Comparison of ENCODE assay signal across 9 mouse cellular contexts in genomic region chr13:45477183-45477582, GRCm38 (mm10). TPM values are rescaled to one million over a fixed set of nuclear protein-coding genes. Genes with fewer than 3 reads are reported as not detected.
DNase-seq lines count a peak whose midpoint lies in the region; ATAC-seq and TF ChIP-seq lines count a peak whose summit lies in the region.
"Had no signal": no experiment of that assay in that cellular context is flagged by ENCODE, and none has a peak within 500 bp of the region (broad histone marks: within the 10 kb centered on the region; RNA-seq: fewer than 3 reads in every experiment).

No protein-coding gene starts in this region.

- 0 out of 2 replicates have a peak, but pooled peaks have one; percentile 30 for ATAC-seq in limb, embryonic 14.5 days (ENCODE audit: low FRiP score, low read depth)

- no peak overlapping the region for H3K27ac ChIP-seq in limb, embryonic 14.5 days (replicated peaks; ENCODE audit: low read depth, low read length)
- H3K27ac ChIP-seq: hindbrain, embryonic 15.5 days had no signal

- WGBS in limb, embryonic 14.5 days = 31% methylated on average over 3 of the region's 3 CpGs

- peaks cover 6% of the 10 kb centered on the region for H3K4me1 ChIP-seq in E14TG2a.4 (replicated peaks; ENCODE audit: low read depth, low read length)
- H3K4me1 ChIP-seq in limb, embryonic 14.5 days (ENCODE audit: control insufficient read depth, insufficient read depth, low read length) = no peaks in the 10 kb centered on the region
- H3K4me1 ChIP-seq: hindbrain, embryonic 15.5 days had no signal

- no peaks in the 10 kb centered on the region for H3K27me3 ChIP-seq in E14TG2a.4 (ENCODE audit: insufficient read depth, low read length)
- no peaks in the 10 kb centered on the region for H3K27me3 ChIP-seq in limb, embryonic 14.5 days (ENCODE audit: control insufficient read depth, insufficient read depth, low read length)

- no peak overlapping the region for H3K9ac ChIP-seq in limb, embryonic 14.5 days (ENCODE audit: low read depth, low read length, severe bottlenecking)
- H3K9ac ChIP-seq: hindbrain, embryonic 15.5 days had no signal

- peak; percentile 98 for TF ChIP-seq CTCF in E14TG2a.4 (conservative IDR thresholded peaks at IDR 0.05; ENCODE audit: low read length)

- peaks cover 6% of the 10 kb centered on the region; the same call in 1 of the 2 replicates for H3K9me3 ChIP-seq in E14TG2a.4 (ENCODE audit: low read length)
- no peaks in the 10 kb centered on the region for H3K9me3 ChIP-seq in limb, embryonic 14.5 days (ENCODE audit: control insufficient read depth, low read length)
- H3K9me3 ChIP-seq: hindbrain, embryonic 15.5 days had no signal

- H3K36me3 ChIP-seq in E14TG2a.4 (ENCODE audit: insufficient read depth, low read length) = no peaks in the 10 kb centered on the region
- no peaks in the 10 kb centered on the region for H3K36me3 ChIP-seq in limb, embryonic 14.5 days (ENCODE audit: control insufficient read depth, insufficient read depth, low read length)
- H3K36me3 ChIP-seq: hindbrain, embryonic 15.5 days had no signal

- no peak overlapping the region for H3K4me3 ChIP-seq in E14TG2a.4 (replicated peaks; ENCODE audit: low read length)
- H3K4me3 ChIP-seq in limb, embryonic 14.5 days (replicated peaks; ENCODE audit: low read length) = no peak overlapping the region
- H3K4me3 ChIP-seq: hindbrain, embryonic 15.5 days had no signal

- no peak overlapping the region for H3K4me2 ChIP-seq in limb, embryonic 14.5 days (replicated peaks; ENCODE audit: low read depth, low read length, severe bottlenecking)
- H3K4me2 ChIP-seq: hindbrain, embryonic 15.5 days had no signal

- no peak for TF ChIP-seq POLR2A in limb, embryonic 14.5 days (IDR thresholded peaks at IDR 0.05; ENCODE audit: borderline replicate concordance, extremely low read depth, insufficient read depth, insufficient read length)

- peak; percentile 22 for DNase-seq in 3134 (ENCODE audit: extremely low read depth, insufficient read length, low spot score)
- peak; percentile 64 for DNase-seq in c-Kit-positive CD71-negative TER-119-negative erythroid progenitor cells, embryonic 14.5 days (ENCODE audit: low read depth)
- peak; percentile 62 to 94 for DNase-seq in frontal cortex, adult 2 months (ENCODE audit: extremely low spot score in 1 of 2, low spot score in 1 of 2)
- DNase-seq in kidney, adult 9 months = peak; percentile 86
- DNase-seq in limb, embryonic 14.5 days (ENCODE audit: low spot score) = peak; percentile 67
- DNase-seq in ovary, postnatal 14 days (ENCODE audit: low spot score) = peak; percentile 73
- DNase-seq in urinary bladder, postnatal 25 days (ENCODE audit: low spot score) = peak; percentile 60

RNA-seq across cellular contexts. Expression of gene Gmpr, which starts 30.1 kb away (rescaled TPM):
- 63.8 and 66.3 TPM in 2 replicates for polyA plus RNA-seq in frontal cortex, adult 2 months (2012; rRNA removed)
- 21.3 and 22.1 TPM in 2 replicates for polyA plus RNA-seq in limb, embryonic 14.5 days (2012; rRNA removed)
- 27.7 and 36.8 TPM in 2 replicates for polyA plus RNA-seq in limb, embryonic 14.5 days (2014; fragmentation: Nextera tagmentation; extraction: Ambion mirVana)

Comparison
In these comparisons a context has a peak if more than half of its experiments do, and no peak if none do; other contexts are left out.
1. DNase-seq: peak in every context shown above with its lines; median percentile 86 in kidney, adult 9 months; 78 in frontal cortex, adult 2 months; 73 in ovary, postnatal 14 days; 67 in limb, embryonic 14.5 days; 64 in c-Kit-positive CD71-negative TER-119-negative erythroid progenitor cells, embryonic 14.5 days; 60 in urinary bladder, postnatal 25 days; 22 in 3134.